Mouse (Mus musculus): ENCODE measurements around the gene Ttc7. TPM values are rescaled to one million over a fixed set of nuclear protein-coding genes. Genes with fewer than 3 reads are reported as not detected.

The Ttc7 gene
- polyA plus RNA-seq, 1 experiment = 88.6 TPM

- H3K4me1 ChIP-seq (ENCODE audit: control insufficient read depth, insufficient read depth, insufficient read length) = peaks cover 9% of the 10 kb centered on the region; the same call in 1 of the 2 replicates
- no peaks in the 10 kb centered on the region for H3K27me3 ChIP-seq (ENCODE audit: control insufficient read depth, insufficient read depth, low read length)
- H3K4me3 ChIP-seq (ENCODE audit: extremely low read depth, insufficient read depth, insufficient read length) = no peak overlapping the region
- TF ChIP-seq POLR2A (IDR thresholded peaks at IDR 0.05; ENCODE audit: low read depth, low read length) = no peak
- TF ChIP-seq CTCF (IDR thresholded peaks at IDR 0.05; ENCODE audit: extremely low read depth, insufficient read depth, insufficient read length, insufficient replicate concordance) = no peak
- 0 out of 2 replicates have a peak overlapping the region, but pooled peaks have one; percentile 95 for H3K27ac ChIP-seq (ENCODE audit: insufficient read depth, low read length)
- peaks cover 26% of the 10 kb centered on the region for H3K36me3 ChIP-seq (ENCODE audit: control insufficient read depth, insufficient read depth, low read length)
- 95% methylated on average over 8 of the region's 8 CpGs for WGBS
- DNase-seq (ENCODE audit: low read depth in 1 of 2, low spot score in 2 of 2) = no peak
These were observed 31.4 kb downstream of the Ttc7 start for GRCm38 (mm10) chr17:87314121-87314520.

GRCm38 (mm10) chr17:87314530-87314946, 31.9 kb downstream of the Ttc7 start:
- H3K4me1 ChIP-seq (ENCODE audit: control insufficient read depth, insufficient read depth, insufficient read length) = peaks cover 9% of the 10 kb centered on the region; the same call in 1 of the 2 replicates
- no peak overlapping the region for H3K4me3 ChIP-seq (ENCODE audit: extremely low read depth, insufficient read depth, insufficient read length)
- DNase-seq (ENCODE audit: low read depth in 1 of 2, low spot score in 2 of 2) = peak in 1 of 2 experiments; percentile 60
- peak overlapping the region; percentile 95; the same call in 1 of the 2 replicates for H3K27ac ChIP-seq (ENCODE audit: insufficient read depth, low read length)
- TF ChIP-seq POLR2A (IDR thresholded peaks at IDR 0.05; ENCODE audit: low read depth, low read length) (no peak), CTCF (IDR thresholded peaks at IDR 0.05; ENCODE audit: extremely low read depth, insufficient read depth, insufficient read length, insufficient replicate concordance) (no peak)
- 60% methylated on average over 5 of the region's 5 CpGs for WGBS
- H3K36me3 ChIP-seq (ENCODE audit: control insufficient read depth, insufficient read depth, low read length) = peaks cover 22% of the 10 kb centered on the region
- H3K27me3 ChIP-seq (ENCODE audit: control insufficient read depth, insufficient read depth, low read length) = no peaks in the 10 kb centered on the region

- peaks cover 16% of the 10 kb centered on the region for H3K36me3 ChIP-seq (ENCODE audit: control insufficient read depth, insufficient read depth, low read length)
- 3% methylated on average over 9 of the region's 9 CpGs for WGBS
- H3K4me3 ChIP-seq (ENCODE audit: extremely low read depth, insufficient read depth, insufficient read length) = peak overlapping the region; percentile 27; the same call in 1 of the 2 replicates
- H3K4me1 ChIP-seq (ENCODE audit: control insufficient read depth, insufficient read depth, insufficient read length) = peaks cover 9% of the 10 kb centered on the region; the same call in 1 of the 2 replicates
- DNase-seq (ENCODE audit: low read depth in 1 of 2, low spot score in 2 of 2) = peak; percentile 81 to 90
- H3K27me3 ChIP-seq (ENCODE audit: control insufficient read depth, insufficient read depth, low read length) = no peaks in the 10 kb centered on the region
- peak overlapping the region; percentile 95 for H3K27ac ChIP-seq (ENCODE audit: insufficient read depth, low read length)
- TF ChIP-seq POLR2A (IDR thresholded peaks at IDR 0.05; ENCODE audit: low read depth, low read length) (no peak), CTCF (IDR thresholded peaks at IDR 0.05; ENCODE audit: extremely low read depth, insufficient read depth, insufficient read length, insufficient replicate concordance) (peak; percentile 93)
These were observed 32.4 kb downstream of the Ttc7 start for GRCm38 (mm10) chr17:87315021-87315531.

- peak overlapping the region; percentile 95 for H3K27ac ChIP-seq (ENCODE audit: insufficient read depth, low read length)
- peak in 1 of 2 experiments; percentile 34 for DNase-seq (ENCODE audit: low read depth in 1 of 2, low spot score in 2 of 2)
- TF ChIP-seq POLR2A (IDR thresholded peaks at IDR 0.05; ENCODE audit: low read depth, low read length) (no peak), CTCF (IDR thresholded peaks at IDR 0.05; ENCODE audit: extremely low read depth, insufficient read depth, insufficient read length, insufficient replicate concordance) (no peak)
- H3K27me3 ChIP-seq (ENCODE audit: control insufficient read depth, insufficient read depth, low read length) = no peaks in the 10 kb centered on the region
- WGBS = 45% methylated on average over 23 of the region's 23 CpGs
- no peak overlapping the region; the same call in 1 of the 2 replicates for H3K4me3 ChIP-seq (ENCODE audit: extremely low read depth, insufficient read depth, insufficient read length)
- peaks cover 12% of the 10 kb centered on the region for H3K36me3 ChIP-seq (ENCODE audit: control insufficient read depth, insufficient read depth, low read length)
- H3K4me1 ChIP-seq (ENCODE audit: control insufficient read depth, insufficient read depth, insufficient read length) = peaks cover 9% of the 10 kb centered on the region; the same call in 1 of the 2 replicates
These were observed 33.4 kb downstream of the Ttc7 start for GRCm38 (mm10) chr17:87315891-87316763.

GRCm38 (mm10) chr17:87317271-87317670, 34.6 kb downstream of the Ttc7 start:
- TF ChIP-seq POLR2A (IDR thresholded peaks at IDR 0.05; ENCODE audit: low read depth, low read length) (no peak), CTCF (IDR thresholded peaks at IDR 0.05; ENCODE audit: extremely low read depth, insufficient read depth, insufficient read length, insufficient replicate concordance) (no peak)
- peaks cover 9% of the 10 kb centered on the region; the same call in 1 of the 2 replicates for H3K4me1 ChIP-seq (ENCODE audit: control insufficient read depth, insufficient read depth, insufficient read length)
- no peak overlapping the region for H3K27ac ChIP-seq (ENCODE audit: insufficient read depth, low read length)
- peaks cover 15% of the 10 kb centered on the region for H3K36me3 ChIP-seq (ENCODE audit: control insufficient read depth, insufficient read depth, low read length)
- no peak overlapping the region for H3K4me3 ChIP-seq (ENCODE audit: extremely low read depth, insufficient read depth, insufficient read length)
- no peak for DNase-seq (ENCODE audit: low read depth in 1 of 2, low spot score in 2 of 2)
- 66% methylated on average over 6 of the region's 6 CpGs for WGBS
- H3K27me3 ChIP-seq (ENCODE audit: control insufficient read depth, insufficient read depth, low read length) = no peaks in the 10 kb centered on the region

- no peaks in the 10 kb centered on the region for H3K27me3 ChIP-seq (ENCODE audit: control insufficient read depth, insufficient read depth, low read length)
- H3K27ac ChIP-seq (ENCODE audit: insufficient read depth, low read length) = no peak overlapping the region
- WGBS = 90% methylated on average over 9 of the region's 9 CpGs
- H3K36me3 ChIP-seq (ENCODE audit: control insufficient read depth, insufficient read depth, low read length) = peaks cover 16% of the 10 kb centered on the region
- TF ChIP-seq CTCF (IDR thresholded peaks at IDR 0.05; ENCODE audit: extremely low read depth, insufficient read depth, insufficient read length, insufficient replicate concordance) = no peak
- H3K4me1 ChIP-seq (ENCODE audit: control insufficient read depth, insufficient read depth, insufficient read length) = peaks cover 9% of the 10 kb centered on the region; the same call in 1 of the 2 replicates
- no peak for DNase-seq (ENCODE audit: low read depth in 1 of 2, low spot score in 2 of 2)
- no peak overlapping the region for H3K4me3 ChIP-seq (ENCODE audit: extremely low read depth, insufficient read depth, insufficient read length)
These were observed 35.3 kb downstream of the Ttc7 start for GRCm38 (mm10) chr17:87317947-87318346.
